Mouse (Mus musculus) stomach, embryonic 15.5 days (tissue): Measurements from ENCODE around the gene Acy3. TPM values are rescaled to one million over a fixed set of nuclear protein-coding genes. Genes with fewer than 3 reads are reported as not detected.
A peak's percentile ranks its signal among the peaks of the same experiment; 100 is the strongest.
"Not testable (repeated sequence)": the region's sequence is repeated elsewhere in the genome, so short reads cannot be mapped to it uniquely, and the experiment has no call there.

Experiments
- ATAC-seq: fragments of 200-750 bp; cut with Nextera tagmentation; 2 replicates; pipeline ENCODE4 v1.8.0; 2017; ENCODE audit warnings: low read depth, moderate number of reproducible peaks, moderate TSS enrichment; ENCODE audit not compliant: insufficient read depth, low FRiP score
- H3K27ac ChIP-seq: fragments of 300-500 bp; sonication (generic); 2 replicates; pipeline ENCODE4 v1.5.1; 2015; ENCODE audit warnings: mild to moderate bottlenecking, inconsistent platforms
- H3K27me3 ChIP-seq: fragments of 300-500 bp; sonication (generic); replicated peaks from 2 replicates; pipeline ENCODE4 v1.6.1; 2015; ENCODE audit warnings: inconsistent platforms
- H3K36me3 ChIP-seq: fragments of 300-500 bp; sonication (generic); 2 replicates; pipeline ENCODE4 v1.6.1; 2015; ENCODE audit warnings: inconsistent platforms
- H3K4me1 ChIP-seq: fragments of 300-500 bp; sonication (generic); 2 replicates; pipeline ENCODE4 v1.6.1; 2015; ENCODE audit warnings: inconsistent platforms
- H3K4me2 ChIP-seq: fragments of 300-500 bp; sonication (generic); 2 replicates; pipeline ENCODE4 v1.6.1; 2015; ENCODE audit warnings: mild to moderate bottlenecking, inconsistent platforms
- H3K4me3 ChIP-seq: fragments of 300-500 bp; sonication (generic); replicated peaks from 2 replicates; pipeline ENCODE4 v1.5.1; 2015; ENCODE audit warnings: inconsistent platforms
- H3K9ac ChIP-seq: fragments of 300-500 bp; sonication (generic); 2 replicates; pipeline ENCODE4 v1.6.1; 2015; ENCODE audit warnings: inconsistent platforms
- H3K9me3 ChIP-seq: fragments of 300-500 bp; sonication (generic); 2 replicates; pipeline ENCODE4 v1.6.1; 2016; ENCODE audit warnings: inconsistent platforms
- WGBS: fragments of 180-500 bp; shearing (Covaris S2); methylation state at CpG from one replicate; pipeline ENCODE4 v1.1.7; 2015; 5-methylcytosine and 5-hydroxymethylcytosine counted together
- polyA plus RNA-seq: library from polyadenylated mRNA; unstranded; fragments of >200 nt; fragmentation: Nextera tagmentation; extraction: Ambion mirVana; gene quantifications from 2 replicates; pipeline ENCODE4 v1.2.1, GENCODE M21; 2015

Gene Acy3
- polyA plus RNA-seq, 1 experiment from 2014 or later = 9.8 TPM

GRCm38 (mm10) chr19:3957296-3958036, 28.9 kb upstream of the Acy3 start:
- not testable (repeated sequence) for H3K4me3 ChIP-seq, H3K4me1 ChIP-seq, H3K27ac ChIP-seq, H3K27me3 ChIP-seq, H3K36me3 ChIP-seq, ATAC-seq, H3K9me3 ChIP-seq, H3K4me2 ChIP-seq, H3K9ac ChIP-seq
- WGBS = 81% methylated on average over 5 of the region's 5 CpGs

GRCm38 (mm10) chr19:3958470-3958869, 27.9 kb upstream of the Acy3 start, which contains the start of gene Aldh3b3:
Gene Aldh3b3 (plus strand): TSS chr19:3958645.
- H3K4me3 ChIP-seq = no peak within 1 kb of the TSS
- H3K36me3 ChIP-seq = no peaks in the 10 kb centered on the region
- no peaks in the 10 kb centered on the region for H3K27me3 ChIP-seq
- no peak for ATAC-seq
- H3K9me3 ChIP-seq = no peaks in the 10 kb centered on the region
- H3K27ac ChIP-seq = no peak within 1 kb of the TSS
- WGBS = 65% methylated on average over 4 of the region's 4 CpGs
- H3K4me2 ChIP-seq = no peak within 1 kb of the TSS
- H3K9ac ChIP-seq = no peak within 1 kb of the TSS
- no peaks in the 10 kb centered on the region for H3K4me1 ChIP-seq

GRCm38 (mm10) chr19:3959030-3959429, 27.3 kb upstream of the Acy3 start:
- Histone ChIP-seq H3K4me1 (no peaks in the 10 kb centered on the region), H3K36me3 (no peaks in the 10 kb centered on the region), H3K4me2 (no peak overlapping the region), H3K27ac (no peak overlapping the region), H3K4me3 (no peak overlapping the region), H3K27me3 (no peaks in the 10 kb centered on the region), H3K9me3 (no peaks in the 10 kb centered on the region), H3K9ac (no peak overlapping the region)
- no peak for ATAC-seq

GRCm38 (mm10) chr19:3960211-3960610, 26.2 kb upstream of the Acy3 start:
- WGBS = 80% methylated on average over 5 of the region's 5 CpGs
- Histone ChIP-seq H3K27ac (no peak overlapping the region), H3K4me2 (no peak overlapping the region), H3K36me3 (no peaks in the 10 kb centered on the region), H3K4me3 (no peak overlapping the region), H3K9me3 (no peaks in the 10 kb centered on the region), H3K27me3 (no peaks in the 10 kb centered on the region), H3K9ac (no peak overlapping the region), H3K4me1 (no peaks in the 10 kb centered on the region)
- no peak for ATAC-seq

GRCm38 (mm10) chr19:3961805-3962204, 24.6 kb upstream of the Acy3 start:
- 85% methylated on average over 6 of the region's 6 CpGs for WGBS
- H3K4me1 ChIP-seq, H3K4me3 ChIP-seq, H3K36me3 ChIP-seq, ATAC-seq, H3K9ac ChIP-seq, H3K27ac ChIP-seq, H3K27me3 ChIP-seq, H3K9me3 ChIP-seq, H3K4me2 ChIP-seq: not testable (repeated sequence)

GRCm38 (mm10) chr19:3962469-3962868, 23.9 kb upstream of the Acy3 start:
- no peaks in the 10 kb centered on the region for H3K4me1 ChIP-seq
- no peaks in the 10 kb centered on the region for H3K9me3 ChIP-seq
- H3K9ac ChIP-seq = no peak overlapping the region
- H3K36me3 ChIP-seq = no peaks in the 10 kb centered on the region
- no peak for ATAC-seq
- H3K4me3 ChIP-seq = no peak overlapping the region
- 16% methylated on average over 2 of the region's 2 CpGs for WGBS
- no peak overlapping the region for H3K4me2 ChIP-seq
- no peaks in the 10 kb centered on the region for H3K27me3 ChIP-seq
- H3K27ac ChIP-seq = no peak overlapping the region

- WGBS = 73% methylated on average over 4 of the region's 4 CpGs
- H3K27me3 ChIP-seq = no peaks in the 10 kb centered on the region
Observed at GRCm38 (mm10) chr19:3964030-3964429, 22.3 kb upstream of the Acy3 start.

GRCm38 (mm10) chr19:3966330-3967075, 19.9 kb upstream of the Acy3 start:
- WGBS = 65% methylated on average over 11 of the region's 11 CpGs
- no peak for ATAC-seq

More at GRCm38 (mm10) chr19:3964030-3964429, 22.3 kb upstream of the Acy3 start:
- ATAC-seq = no peak
- Histone ChIP-seq H3K27ac (no peak overlapping the region), H3K4me3 (no peak overlapping the region), H3K4me2 (no peak overlapping the region), H3K36me3 (no peaks in the 10 kb centered on the region), H3K9ac (no peak overlapping the region), H3K9me3 (no peaks in the 10 kb centered on the region), H3K4me1 (no peaks in the 10 kb centered on the region)

GRCm38 (mm10) chr19:3967258-3967657, 19.1 kb upstream of the Acy3 start:
- H3K9ac ChIP-seq = no peak overlapping the region
- 49% methylated on average over 3 of the region's 3 CpGs for WGBS
- H3K9me3 ChIP-seq = no peaks in the 10 kb centered on the region
- no peak overlapping the region for H3K27ac ChIP-seq
- H3K4me2 ChIP-seq = no peak overlapping the region
- H3K27me3 ChIP-seq = no peaks in the 10 kb centered on the region
- H3K4me3 ChIP-seq = no peak overlapping the region
- no peaks in the 10 kb centered on the region; the same call in 1 of the 2 replicates for H3K4me1 ChIP-seq
- no peak for ATAC-seq
- no peaks in the 10 kb centered on the region for H3K36me3 ChIP-seq

More at GRCm38 (mm10) chr19:3966330-3967075, 19.9 kb upstream of the Acy3 start:
- Histone ChIP-seq H3K4me1 (no peaks in the 10 kb centered on the region; the same call in 1 of the 2 replicates), H3K4me2 (no peak overlapping the region), H3K9me3 (no peaks in the 10 kb centered on the region), H3K9ac (no peak overlapping the region), H3K36me3 (no peaks in the 10 kb centered on the region), H3K4me3 (no peak overlapping the region), H3K27me3 (no peaks in the 10 kb centered on the region), H3K27ac (no peak overlapping the region)

- no peaks in the 10 kb centered on the region for H3K27me3 ChIP-seq
- 0 out of 2 replicates have a peak within 1 kb of the TSS, but pooled peaks have one; percentile 3 for H3K4me2 ChIP-seq
- 0 out of 2 replicates have a peak within 1 kb of the TSS, but pooled peaks have one; percentile 2 for H3K4me3 ChIP-seq
- 22% methylated on average over 9 of the region's 9 CpGs for WGBS
- no peaks in the 10 kb centered on the region for H3K36me3 ChIP-seq
- H3K27ac ChIP-seq = peak within 1 kb of the TSS; percentile 51; the same call in 1 of the 2 replicates
- H3K9ac ChIP-seq = no peak within 1 kb of the TSS
- no peaks in the 10 kb centered on the region for H3K9me3 ChIP-seq
- no peaks in the 10 kb centered on the region; the same call in 1 of the 2 replicates for H3K4me1 ChIP-seq
- ATAC-seq = peak; percentile 74; the same call in 1 of the 2 replicates
Observed at GRCm38 (mm10) chr19:3972229-3972628, 14.1 kb upstream of the Acy3 start, which contains the start of gene Aldh3b2. Gene Aldh3b2 (plus strand): TSS chr19:3972328.

GRCm38 (mm10) chr19:3974608-3975007, 11.8 kb upstream of the Acy3 start:
- not testable (repeated sequence) for H3K4me3 ChIP-seq, ATAC-seq, H3K27me3 ChIP-seq, H3K9me3 ChIP-seq, H3K27ac ChIP-seq, H3K4me2 ChIP-seq, H3K4me1 ChIP-seq, H3K36me3 ChIP-seq, H3K9ac ChIP-seq
- WGBS = 86% methylated on average over 6 of the region's 6 CpGs

- 55% methylated on average over 2 of the region's 2 CpGs for WGBS
- H3K9me3 ChIP-seq = no peaks in the 10 kb centered on the region
- no peak overlapping the region for H3K4me3 ChIP-seq
- H3K9ac ChIP-seq = no peak overlapping the region
- no peak overlapping the region for H3K4me2 ChIP-seq
- H3K4me1 ChIP-seq = no peaks in the 10 kb centered on the region; the same call in 1 of the 2 replicates
- H3K27me3 ChIP-seq = no peaks in the 10 kb centered on the region
- no peaks in the 10 kb centered on the region for H3K36me3 ChIP-seq
- H3K27ac ChIP-seq = no peak overlapping the region
- no peak for ATAC-seq
Observed at GRCm38 (mm10) chr19:3975866-3976265, 10.5 kb upstream of the Acy3 start.
